Mouse (Mus musculus): ENCODE data around the gene Cenpo. TPM values are rescaled to one million over a fixed set of nuclear protein-coding genes. Genes with fewer than 3 reads are reported as not detected.
"Not testable (repeated sequence)": the region's sequence is repeated elsewhere in the genome, so short reads cannot be mapped to it uniquely, and the experiment has no call there.

Cenpo gene
- polyA plus RNA-seq, 1 experiment: 14.9 TPM

DNA sequence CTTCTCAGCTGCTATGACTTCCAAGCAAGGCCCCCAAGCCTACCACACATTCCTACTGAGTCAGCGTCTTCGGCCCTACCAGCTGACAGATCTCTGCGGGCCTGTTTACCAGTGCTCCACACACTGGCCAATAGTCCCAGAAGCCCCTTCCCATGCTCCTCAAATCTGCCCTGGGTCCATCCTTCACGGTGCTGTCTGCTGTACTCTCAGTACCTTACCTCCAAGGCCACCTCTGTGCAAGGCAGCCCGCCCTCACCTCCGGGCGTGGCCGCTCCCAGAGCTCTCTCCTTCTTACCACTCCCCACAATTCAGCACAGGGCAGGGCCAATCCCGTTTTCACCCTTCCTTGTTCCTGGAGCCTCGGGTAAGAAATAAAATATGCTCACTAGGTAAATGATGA lies 11.6 kb upstream of the Cenpo start:
- Histone ChIP-seq H3K4me1 (ENCODE audit: control insufficient read depth, insufficient read depth, low read length) (no peaks in the 10 kb centered on the region), H3K27ac (ENCODE audit: control insufficient read depth, insufficient read depth, low read depth, low read length, poor library complexity) (no peak overlapping the region), H3K4me3 (replicated peaks; ENCODE audit: control insufficient read depth, low read depth, low read length) (no peak overlapping the region)
- no peak for TF ChIP-seq CTCF (IDR thresholded peaks at IDR 0.05; ENCODE audit: control insufficient read depth, insufficient read depth, low read length)
- no peak for TF ChIP-seq POLR2A (IDR thresholded peaks at IDR 0.05; ENCODE audit: borderline replicate concordance, control insufficient read depth, low read depth, low read length)
- 82% methylated on average over 10 of the region's 10 CpGs for WGBS

DNA sequence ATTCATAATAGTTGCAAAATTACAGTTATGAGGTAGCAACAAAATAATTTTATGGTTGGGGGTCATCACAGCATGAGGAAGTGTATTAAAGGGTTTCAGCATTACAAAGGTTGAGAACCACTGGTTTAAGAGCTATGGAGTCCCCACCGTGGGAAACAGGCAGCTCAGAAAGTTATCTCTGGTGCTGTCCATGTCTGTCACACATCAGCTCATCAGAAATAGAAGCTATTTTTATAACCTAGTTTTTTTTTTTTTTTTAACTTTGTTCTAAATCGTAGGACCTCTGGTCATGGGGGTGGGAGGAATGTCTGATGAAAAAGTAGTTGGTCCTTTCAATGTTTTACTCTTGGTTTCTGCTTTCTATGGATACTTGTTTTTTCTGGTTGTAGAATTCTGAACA lies 9.7 kb upstream of the Cenpo start:
- no peaks in the 10 kb centered on the region for H3K4me1 ChIP-seq (ENCODE audit: control insufficient read depth, insufficient read depth, low read length)
- no peak for TF ChIP-seq POLR2A (IDR thresholded peaks at IDR 0.05; ENCODE audit: borderline replicate concordance, control insufficient read depth, low read depth, low read length)
- TF ChIP-seq CTCF (IDR thresholded peaks at IDR 0.05; ENCODE audit: control insufficient read depth, insufficient read depth, low read length): no peak
- WGBS: 71% methylated on average over 2 of the region's 2 CpGs
- no peak overlapping the region for H3K27ac ChIP-seq (ENCODE audit: control insufficient read depth, insufficient read depth, low read depth, low read length, poor library complexity)
- H3K4me3 ChIP-seq (replicated peaks; ENCODE audit: control insufficient read depth, low read depth, low read length): no peak overlapping the region

DNA sequence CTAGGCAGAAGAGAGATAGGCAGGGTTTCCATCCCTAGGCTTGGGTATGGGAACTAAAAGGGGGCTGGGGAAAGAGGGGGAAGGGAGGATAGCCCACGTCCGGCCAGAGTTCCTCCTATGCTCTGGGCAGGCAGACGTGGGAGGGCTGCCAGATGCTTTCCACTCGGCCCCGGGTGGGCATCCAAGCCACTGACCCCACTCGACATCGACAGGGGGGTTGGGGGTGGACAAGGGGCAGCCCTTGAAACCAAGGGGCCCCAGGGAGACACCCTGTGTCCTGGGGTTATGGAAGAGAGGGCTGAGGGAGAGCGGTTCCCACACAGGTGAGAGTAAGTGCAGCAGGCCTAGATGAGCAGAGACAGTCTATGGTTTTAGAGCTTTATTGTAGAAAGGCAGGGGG lies 6.2 kb upstream of the Cenpo start:
- not testable (repeated sequence) for H3K4me3 ChIP-seq (replicated peaks; ENCODE audit: control insufficient read depth, low read depth, low read length); H3K27ac ChIP-seq (ENCODE audit: control insufficient read depth, insufficient read depth, low read depth, low read length, poor library complexity); H3K4me1 ChIP-seq (ENCODE audit: control insufficient read depth, insufficient read depth, low read length)
- 72% methylated on average over 8 of the region's 8 CpGs for WGBS

DNA sequence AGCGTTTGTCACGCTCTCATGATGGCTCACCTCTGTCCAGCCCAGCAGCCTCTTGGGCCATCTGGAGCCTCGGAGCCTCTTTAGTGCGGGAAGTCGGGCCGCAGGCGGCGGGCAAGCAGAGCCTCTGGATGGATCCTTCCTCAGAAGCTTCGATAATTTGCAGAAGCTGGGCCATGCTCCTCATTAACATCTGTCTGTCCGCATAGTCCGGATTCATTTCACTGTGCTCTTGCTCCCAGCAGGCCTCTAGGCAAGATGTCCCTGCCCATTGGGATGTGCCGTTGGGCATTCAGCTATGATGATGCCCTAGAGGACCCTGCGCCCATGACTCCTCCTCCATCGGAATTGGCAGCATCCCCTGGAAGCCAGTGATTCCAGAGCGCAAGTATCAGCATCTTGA lies 3.4 kb upstream of the Cenpo start:
- no peak overlapping the region for H3K4me3 ChIP-seq (replicated peaks; ENCODE audit: control insufficient read depth, low read depth, low read length)
- no peak overlapping the region for H3K27ac ChIP-seq (ENCODE audit: control insufficient read depth, insufficient read depth, low read depth, low read length, poor library complexity)
- WGBS: 93% methylated on average over 15 of the region's 15 CpGs
- TF ChIP-seq POLR2A (IDR thresholded peaks at IDR 0.05; ENCODE audit: borderline replicate concordance, control insufficient read depth, low read depth, low read length) (no peak), CTCF (IDR thresholded peaks at IDR 0.05; ENCODE audit: control insufficient read depth, insufficient read depth, low read length) (no peak)
- peaks cover 2% of the 10 kb centered on the region; the same call in 1 of the 2 replicates for H3K4me1 ChIP-seq (ENCODE audit: control insufficient read depth, insufficient read depth, low read length)

DNA sequence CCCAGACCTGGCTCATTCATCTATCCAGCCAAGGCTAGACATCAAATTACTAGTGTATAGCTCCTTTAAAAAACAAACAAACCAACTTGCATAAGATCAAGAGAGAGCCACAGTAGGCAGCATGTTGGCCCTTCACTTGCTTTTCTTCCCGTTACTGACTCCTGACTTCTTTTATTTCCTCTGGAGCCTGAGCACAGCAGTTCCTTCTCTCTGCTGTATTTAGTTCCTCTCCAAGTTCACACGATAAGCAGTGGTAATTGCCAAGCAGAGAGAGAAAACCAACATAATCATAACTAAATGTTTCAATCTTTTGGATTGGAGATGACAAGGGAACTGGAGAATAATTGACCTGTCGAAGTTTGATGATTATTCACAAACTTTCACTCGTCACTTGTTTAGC lies 1.3 kb downstream of the Cenpo start:
- Histone ChIP-seq H3K4me3 (replicated peaks; ENCODE audit: control insufficient read depth, low read depth, low read length) (no peak overlapping the region), H3K27ac (ENCODE audit: control insufficient read depth, insufficient read depth, low read depth, low read length, poor library complexity) (no peak overlapping the region)

DNA sequence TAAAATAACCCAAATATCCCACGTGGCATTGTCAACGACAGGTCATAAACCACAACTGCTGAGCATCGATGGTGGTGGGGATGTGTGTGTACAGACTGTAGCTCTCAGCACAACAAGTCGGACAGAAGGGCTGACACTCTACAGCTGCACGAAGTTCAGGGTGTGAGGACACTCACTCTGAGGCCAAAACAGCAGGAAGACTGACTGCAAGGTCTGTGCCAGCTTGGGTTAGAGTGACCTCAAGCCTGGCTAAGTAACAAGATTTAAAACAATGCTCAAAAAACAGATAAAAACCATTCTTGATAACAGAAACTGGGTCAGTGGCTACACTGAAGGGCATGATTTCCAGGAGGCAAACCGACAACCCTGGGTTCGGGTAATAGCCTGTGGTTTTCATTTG lies 3.9 kb downstream of the Cenpo start:
- Histone ChIP-seq H3K4me3 (replicated peaks; ENCODE audit: control insufficient read depth, low read depth, low read length) (no peak overlapping the region), H3K27ac (ENCODE audit: control insufficient read depth, insufficient read depth, low read depth, low read length, poor library complexity) (no peak overlapping the region), H3K4me1 (ENCODE audit: control insufficient read depth, insufficient read depth, low read length) (peaks cover 2% of the 10 kb centered on the region; the same call in 1 of the 2 replicates)
- TF ChIP-seq CTCF (IDR thresholded peaks at IDR 0.05; ENCODE audit: control insufficient read depth, insufficient read depth, low read length) (no peak), POLR2A (IDR thresholded peaks at IDR 0.05; ENCODE audit: borderline replicate concordance, control insufficient read depth, low read depth, low read length) (no peak)
- WGBS: 87% methylated on average over 7 of the region's 7 CpGs

More for the DNA sequence above, 1.3 kb downstream of the Cenpo start:
- TF ChIP-seq CTCF (IDR thresholded peaks at IDR 0.05; ENCODE audit: control insufficient read depth, insufficient read depth, low read length) (no peak), POLR2A (IDR thresholded peaks at IDR 0.05; ENCODE audit: borderline replicate concordance, control insufficient read depth, low read depth, low read length) (no peak)
- 7% methylated on average over 4 of the region's 4 CpGs for WGBS
- H3K4me1 ChIP-seq (ENCODE audit: control insufficient read depth, insufficient read depth, low read length): peaks cover 2% of the 10 kb centered on the region; the same call in 1 of the 2 replicates

DNA sequence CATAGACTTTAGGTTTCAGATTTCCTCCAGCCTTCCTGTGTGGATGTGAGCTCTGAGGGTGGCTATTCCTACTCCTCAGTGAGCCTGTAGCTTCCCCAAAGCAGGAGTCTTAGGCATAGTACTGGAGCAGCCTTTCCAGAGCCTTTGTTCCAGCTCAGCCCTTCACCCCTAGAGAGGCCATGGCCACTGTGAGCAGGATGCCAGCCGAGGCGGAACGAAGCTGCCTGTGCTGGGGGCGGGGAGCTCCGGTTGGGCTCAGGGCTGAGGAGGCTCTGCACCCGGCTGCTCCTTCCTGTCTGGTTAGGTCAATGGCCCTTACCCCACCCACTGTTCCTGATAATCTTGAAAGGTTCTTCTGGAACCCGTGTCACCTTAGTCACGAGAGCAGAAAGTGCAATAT lies 21.2 kb downstream of the Cenpo start:
- TF ChIP-seq POLR2A (IDR thresholded peaks at IDR 0.05; ENCODE audit: borderline replicate concordance, control insufficient read depth, low read depth, low read length) (no peak), CTCF (IDR thresholded peaks at IDR 0.05; ENCODE audit: control insufficient read depth, insufficient read depth, low read length) (no peak)
- 75% methylated on average over 8 of the region's 8 CpGs for WGBS
- Histone ChIP-seq H3K4me3 (replicated peaks; ENCODE audit: control insufficient read depth, low read depth, low read length) (no peak overlapping the region), H3K4me1 (ENCODE audit: control insufficient read depth, insufficient read depth, low read length) (no peaks in the 10 kb centered on the region; the same call in 1 of the 2 replicates), H3K27ac (ENCODE audit: control insufficient read depth, insufficient read depth, low read depth, low read length, poor library complexity) (no peak overlapping the region)

DNA sequence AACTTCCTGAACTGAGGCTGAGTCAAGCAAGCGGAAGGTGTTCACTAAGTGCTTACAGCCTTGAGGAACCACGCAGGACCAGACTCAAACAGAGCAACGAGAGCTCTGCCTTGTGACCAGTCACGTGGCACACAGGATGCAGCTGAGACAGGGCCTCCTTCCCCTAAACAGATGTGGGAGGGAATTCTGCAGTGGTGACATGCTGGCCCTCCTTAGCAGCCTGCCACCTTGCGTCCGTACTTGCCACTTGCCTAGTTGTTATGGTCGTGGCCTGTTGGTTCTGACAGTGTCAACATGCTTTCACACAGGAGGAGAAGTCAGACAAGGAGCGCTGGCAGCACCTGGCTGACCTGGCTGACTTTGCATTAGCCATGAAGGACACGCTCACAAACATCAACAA lies 22.9 kb downstream of the Cenpo start:
- H3K4me3 ChIP-seq (replicated peaks; ENCODE audit: control insufficient read depth, low read depth, low read length): no peak overlapping the region
- WGBS: 32% methylated on average over 9 of the region's 9 CpGs

DNA sequence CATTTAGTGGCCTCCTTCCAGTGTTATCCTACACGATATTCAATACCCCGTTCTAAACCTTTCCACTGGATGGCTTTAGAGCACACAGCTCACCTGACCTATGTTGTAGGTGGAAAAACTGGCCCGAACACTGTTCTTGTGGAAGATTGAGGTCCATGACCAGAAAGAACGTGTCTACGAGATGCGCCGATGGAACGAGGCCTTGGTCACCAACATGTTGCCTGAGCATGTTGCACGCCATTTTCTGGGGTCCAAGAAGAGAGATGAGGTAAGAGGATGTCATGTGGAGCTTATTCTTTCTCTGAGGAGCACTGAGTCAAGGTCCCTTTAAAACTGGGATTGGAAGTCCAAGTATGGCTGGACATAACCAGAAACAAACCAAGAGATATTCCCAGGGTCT lies 24.9 kb downstream of the Cenpo start:
- WGBS: 93% methylated on average over 9 of the region's 9 CpGs
- Histone ChIP-seq H3K27ac (ENCODE audit: control insufficient read depth, insufficient read depth, low read depth, low read length, poor library complexity) (no peak overlapping the region), H3K4me3 (replicated peaks; ENCODE audit: control insufficient read depth, low read depth, low read length) (no peak overlapping the region), H3K4me1 (ENCODE audit: control insufficient read depth, insufficient read depth, low read length) (no peaks in the 10 kb centered on the region; the same call in 1 of the 2 replicates)
- TF ChIP-seq POLR2A (IDR thresholded peaks at IDR 0.05; ENCODE audit: borderline replicate concordance, control insufficient read depth, low read depth, low read length) (no peak), CTCF (IDR thresholded peaks at IDR 0.05; ENCODE audit: control insufficient read depth, insufficient read depth, low read length) (no peak)

More for the DNA sequence above, 22.9 kb downstream of the Cenpo start:
- H3K27ac ChIP-seq (ENCODE audit: control insufficient read depth, insufficient read depth, low read depth, low read length, poor library complexity): no peak overlapping the region
- TF ChIP-seq POLR2A (IDR thresholded peaks at IDR 0.05; ENCODE audit: borderline replicate concordance, control insufficient read depth, low read depth, low read length): no peak
- TF ChIP-seq CTCF (IDR thresholded peaks at IDR 0.05; ENCODE audit: control insufficient read depth, insufficient read depth, low read length): peak; percentile 46; the same call in 1 of the 2 replicates
- no peaks in the 10 kb centered on the region; the same call in 1 of the 2 replicates for H3K4me1 ChIP-seq (ENCODE audit: control insufficient read depth, insufficient read depth, low read length)
